Mouse (Mus musculus): Measurements from ENCODE around the gene Sumo2.
"Not testable (repeated sequence)": the region's sequence is repeated elsewhere in the genome, so short reads cannot be mapped to it uniquely, and the experiment has no call there.

The Sumo2 gene

GRCm38 (mm10) chr11:115536038-115536681, at the start of gene Sumo2:
Sumo2 (minus strand) TSS chr11:115536276.
- peak; percentile 98 for DNase-seq (ENCODE audit: low spot score in 2 of 2)

DNA sequence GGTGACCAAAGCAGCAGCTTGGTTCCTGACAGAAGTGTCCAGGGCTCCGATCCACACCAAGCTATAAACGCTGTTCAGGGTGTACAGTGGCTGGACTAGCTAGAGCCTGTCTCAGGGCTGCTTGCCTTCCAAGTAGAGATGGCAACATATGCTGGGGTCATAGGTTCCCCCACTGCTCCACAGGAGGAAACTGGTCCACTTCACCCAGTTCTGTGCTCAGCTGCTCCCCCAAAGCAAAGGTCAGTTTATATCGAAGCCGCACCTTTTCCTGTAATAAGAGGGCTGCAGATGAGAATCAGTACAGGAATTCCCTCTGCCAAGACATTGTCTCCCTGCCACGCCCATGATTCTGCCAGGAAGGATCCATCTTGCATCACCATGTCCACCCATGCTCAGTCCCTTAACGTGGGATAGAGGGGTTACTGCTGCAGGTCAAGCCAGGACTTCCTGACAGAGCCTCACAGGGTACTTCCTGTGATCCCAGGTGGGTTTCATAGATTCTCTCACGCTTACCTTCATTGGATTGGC, 49.6 kb upstream of the Sumo2 start:
- DNase-seq (ENCODE audit: low spot score in 2 of 2) = no peak

DNA sequence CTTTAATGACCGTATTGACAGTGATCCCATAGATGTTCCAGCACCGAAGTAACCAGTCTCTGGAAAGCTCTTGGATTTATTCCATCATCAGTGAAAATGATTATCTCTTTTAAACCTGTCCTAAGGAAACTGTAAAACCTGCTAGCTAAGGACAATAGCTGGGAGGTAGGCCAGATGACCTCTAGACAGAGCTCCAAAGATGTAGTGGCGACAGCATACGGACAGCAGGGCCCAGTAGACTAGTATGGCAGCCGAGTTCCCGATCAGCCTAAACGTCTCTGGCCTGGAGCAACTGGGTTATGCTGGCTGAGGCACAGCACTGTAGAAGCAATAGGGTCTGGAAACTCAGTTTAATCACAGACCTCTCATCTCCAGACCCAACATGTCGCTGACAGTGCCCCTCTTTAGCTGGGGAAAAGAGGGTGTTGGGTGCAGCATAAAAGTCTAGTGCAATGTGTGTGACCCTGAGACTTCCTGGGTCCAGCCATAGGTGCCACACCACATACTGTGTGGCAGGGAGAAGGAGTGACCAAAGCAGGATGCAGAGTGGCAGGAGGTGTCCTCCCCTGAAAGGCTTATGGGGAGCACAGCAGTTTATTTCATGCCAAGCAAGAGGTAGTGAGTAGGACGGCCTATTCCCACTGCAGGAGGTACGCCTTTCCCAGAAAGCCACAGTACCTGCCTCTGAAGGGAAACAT, 48.4 kb upstream of the Sumo2 start:
- DNase-seq (ENCODE audit: low spot score in 2 of 2) = no peak

DNA sequence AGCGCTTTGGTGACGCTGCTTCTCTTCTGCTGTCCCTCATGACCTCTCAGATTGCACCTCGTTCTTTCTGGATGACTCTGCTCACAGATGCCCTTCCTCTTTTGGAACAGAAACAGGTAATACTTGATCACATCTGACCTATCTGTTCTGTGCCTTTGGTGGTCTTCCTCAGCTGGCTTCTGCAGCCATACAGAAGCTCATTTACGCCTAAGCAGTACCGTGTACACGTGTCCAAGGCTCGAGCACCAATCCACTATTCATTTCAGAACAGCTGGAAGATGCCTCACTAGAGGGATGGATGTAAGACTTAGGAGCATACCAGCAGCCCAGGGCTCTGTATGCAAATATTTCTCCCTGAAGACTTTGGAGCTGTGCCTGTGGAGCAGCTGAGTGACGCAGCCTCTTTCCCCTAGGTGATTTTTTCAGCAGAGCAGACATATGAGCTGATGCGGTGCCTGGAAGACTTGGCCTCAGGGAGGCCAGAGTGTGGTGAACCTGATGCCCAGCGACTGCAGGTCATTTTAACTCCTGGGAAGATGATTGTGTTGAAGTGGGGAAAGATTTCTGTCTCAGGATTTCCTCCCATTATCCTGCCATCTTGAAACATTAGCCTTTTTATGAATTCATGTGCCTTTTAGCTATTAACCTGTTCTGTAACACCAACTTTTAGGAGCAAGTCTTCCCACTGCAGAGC, 47.0 kb upstream of the Sumo2 start:
- no peak for DNase-seq (ENCODE audit: low spot score in 2 of 2)

DNA sequence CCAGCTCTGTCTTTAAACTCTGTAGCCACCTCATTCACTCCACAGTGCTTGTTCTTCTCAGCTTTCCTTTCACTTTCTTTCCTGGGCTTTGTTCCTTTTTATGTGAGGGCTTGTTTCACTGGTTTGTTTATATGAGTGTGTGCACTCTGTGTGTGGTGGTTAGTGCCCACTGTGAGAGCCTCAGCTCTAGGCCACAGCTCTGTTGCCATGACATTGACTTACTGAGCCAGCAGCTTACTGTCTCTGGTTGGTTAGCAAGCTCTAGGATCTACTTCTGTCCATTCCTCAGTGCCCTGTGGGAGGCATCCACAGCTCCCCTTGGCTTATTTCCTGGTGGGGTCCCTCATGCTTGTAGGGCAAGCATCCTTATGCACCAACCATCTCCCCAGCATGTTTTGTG, 43.0 kb upstream of the Sumo2 start:
- DNase-seq (ENCODE audit: low spot score in 2 of 2) = no peak

- no peak for DNase-seq (ENCODE audit: low spot score in 2 of 2)
Observed at GRCm38 (mm10) chr11:115564961-115565360, 28.9 kb upstream of the Sumo2 start.

GRCm38 (mm10) chr11:115564064-115564809, 28.2 kb upstream of the Sumo2 start, which contains the start of gene Nup85:
Nup85 (plus strand) TSS chr11:115564434.
- peak; percentile 93 to 96 for DNase-seq (ENCODE audit: low spot score in 2 of 2)

GRCm38 (mm10) chr11:115563406-115563805, 27.3 kb upstream of the Sumo2 start:
- no peak for DNase-seq (ENCODE audit: low spot score in 2 of 2)

GRCm38 (mm10) chr11:115555717-115556116, 19.6 kb upstream of the Sumo2 start:
- no peak for DNase-seq (ENCODE audit: low spot score in 2 of 2)

DNA sequence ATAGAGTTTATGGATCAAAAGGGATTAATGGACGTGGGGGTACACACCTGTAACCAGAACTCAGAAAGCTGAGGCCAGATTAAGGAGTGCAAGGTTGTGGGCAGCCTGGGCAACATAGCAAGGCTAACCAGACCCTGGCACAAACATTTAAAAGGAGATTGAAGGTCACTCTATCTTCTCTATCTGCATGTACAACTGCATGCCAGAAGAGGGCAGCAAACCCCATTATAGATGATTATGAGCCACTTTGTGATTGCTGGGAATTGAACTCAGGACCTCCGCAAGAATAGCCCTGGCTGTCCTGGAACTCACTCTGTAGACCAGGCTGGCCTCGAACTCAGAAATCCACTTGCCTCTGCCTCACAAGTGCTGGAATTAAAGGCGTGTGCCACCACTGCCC, 16.7 kb upstream of the Sumo2 start:
- no peak for DNase-seq (ENCODE audit: low spot score in 2 of 2)

- no peak for DNase-seq (ENCODE audit: low spot score in 2 of 2)
Observed at GRCm38 (mm10) chr11:115543571-115543970, 7.5 kb upstream of the Sumo2 start.

- no peak for DNase-seq (ENCODE audit: low spot score in 2 of 2)
Observed at GRCm38 (mm10) chr11:115538045-115538444, 2.0 kb upstream of the Sumo2 start.

GRCm38 (mm10) chr11:115536856-115537568, 936 bp upstream of the Sumo2 start:
- DNase-seq (ENCODE audit: low spot score in 2 of 2) = no peak

- peak; percentile 41 to 45 for DNase-seq (ENCODE audit: low spot score in 2 of 2)
Observed at GRCm38 (mm10) chr11:115535401-115536037, 557 bp downstream of the Sumo2 start.

DNA sequence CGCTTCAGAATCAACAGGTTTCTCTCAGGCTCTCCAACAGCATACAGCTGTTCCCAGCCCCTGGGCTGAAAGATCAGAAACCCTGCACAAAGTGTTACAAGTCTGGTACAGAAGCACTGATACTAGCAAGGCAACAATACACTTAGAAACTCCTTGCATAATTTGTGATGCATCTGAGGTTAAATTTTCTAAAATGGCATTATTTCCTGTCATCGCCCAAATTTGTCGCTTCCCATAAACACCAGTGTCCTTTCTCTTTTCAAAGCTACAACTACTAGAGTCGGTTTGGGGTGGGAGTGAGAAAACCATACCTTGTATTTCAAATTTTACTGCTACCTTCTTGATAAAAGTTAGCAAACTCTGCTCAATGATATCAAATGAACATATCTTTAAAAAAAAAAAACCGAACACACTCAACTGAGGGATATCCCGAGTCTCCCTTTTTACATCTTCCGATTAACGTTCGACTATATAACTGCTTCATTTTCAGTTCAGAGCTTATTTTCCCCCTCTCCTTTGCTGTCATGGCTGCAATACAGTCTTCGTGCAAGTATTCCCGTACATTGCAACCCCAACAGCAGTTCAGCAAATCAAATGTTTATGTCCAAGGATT, 1.2 kb downstream of the Sumo2 start:
- DNase-seq (ENCODE audit: low spot score in 2 of 2) = no peak

DNA sequence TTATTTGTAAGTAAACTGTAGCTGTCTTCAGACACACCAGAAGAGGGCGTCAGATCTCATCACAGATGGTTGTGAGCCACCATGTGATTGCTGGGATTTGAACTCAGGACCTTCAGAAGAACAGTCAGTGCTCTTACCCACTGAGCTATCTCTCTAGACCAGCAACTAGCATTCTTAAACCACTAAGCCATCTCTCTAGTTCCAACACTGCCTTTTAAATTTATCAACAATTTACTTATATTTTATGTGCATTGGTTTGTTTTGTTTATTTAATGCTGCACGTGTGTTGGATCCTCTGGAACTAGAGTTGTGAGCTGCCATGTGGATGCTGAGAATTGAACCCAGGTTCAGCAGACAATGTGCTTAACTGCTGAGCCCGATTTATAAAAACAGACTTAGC, 9.6 kb downstream of the Sumo2 start:
- not testable (repeated sequence) for DNase-seq (ENCODE audit: low spot score in 2 of 2)

DNA sequence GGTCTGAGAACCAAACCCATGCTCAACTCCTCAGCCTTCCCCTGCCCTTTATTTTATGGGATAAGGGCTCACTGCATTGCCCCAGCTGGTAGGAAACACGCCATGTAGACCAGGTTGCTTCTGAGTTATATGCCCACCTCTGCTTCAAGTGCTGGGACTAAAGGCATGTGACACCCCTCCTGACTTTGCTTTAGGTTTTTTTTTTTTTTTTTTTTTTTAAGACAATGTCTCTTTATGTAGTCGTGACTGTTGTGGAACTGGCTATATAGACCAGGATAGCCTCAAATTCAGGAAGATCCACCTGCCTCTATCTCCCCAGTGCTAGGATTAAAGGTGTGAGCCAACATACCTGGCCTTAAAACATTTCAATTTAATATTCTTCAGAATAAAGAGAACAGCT, 13.4 kb downstream of the Sumo2 start:
- DNase-seq (ENCODE audit: low spot score in 2 of 2) = no peak

DNA sequence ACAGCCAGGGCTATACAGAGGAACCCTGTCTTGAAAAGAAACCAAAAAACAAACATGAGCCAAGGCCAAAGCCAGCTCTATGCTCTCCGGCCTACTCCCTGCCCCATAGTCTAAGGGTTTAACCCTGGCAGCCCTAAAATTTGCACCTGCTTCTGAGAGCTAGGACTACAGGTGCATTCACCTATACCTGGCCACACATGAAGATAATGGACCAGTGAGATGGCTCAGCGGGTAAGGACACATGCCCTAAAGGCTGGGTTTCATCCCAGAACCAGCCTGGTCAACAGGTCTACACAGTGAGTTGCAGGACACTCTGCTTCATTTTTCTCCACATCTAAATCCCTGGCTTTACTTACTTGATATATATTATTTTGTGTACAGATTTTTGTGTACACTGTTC, 13.8 kb downstream of the Sumo2 start:
- DNase-seq (ENCODE audit: low spot score in 2 of 2) = no peak

DNA sequence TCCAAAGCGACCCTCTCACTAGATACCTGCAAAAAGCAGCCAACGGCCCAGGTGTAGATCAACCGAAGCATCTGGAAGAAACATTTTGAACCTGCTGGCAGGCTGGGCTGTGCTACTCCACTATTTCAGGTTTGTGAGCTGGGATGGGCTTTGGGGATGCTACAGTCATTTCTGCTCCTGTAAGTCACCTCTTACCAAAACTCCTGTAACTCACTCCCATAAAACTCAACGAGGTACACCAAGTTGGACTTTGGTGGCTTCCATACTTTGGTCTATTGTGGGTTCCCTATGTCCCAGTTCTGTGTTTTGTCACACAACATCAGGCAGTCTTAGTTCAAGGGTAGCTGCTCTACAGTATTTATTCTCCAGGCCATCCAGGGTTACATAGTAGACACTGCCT, 15.0 kb downstream of the Sumo2 start:
- DNase-seq (ENCODE audit: low spot score in 2 of 2) = no peak

DNA sequence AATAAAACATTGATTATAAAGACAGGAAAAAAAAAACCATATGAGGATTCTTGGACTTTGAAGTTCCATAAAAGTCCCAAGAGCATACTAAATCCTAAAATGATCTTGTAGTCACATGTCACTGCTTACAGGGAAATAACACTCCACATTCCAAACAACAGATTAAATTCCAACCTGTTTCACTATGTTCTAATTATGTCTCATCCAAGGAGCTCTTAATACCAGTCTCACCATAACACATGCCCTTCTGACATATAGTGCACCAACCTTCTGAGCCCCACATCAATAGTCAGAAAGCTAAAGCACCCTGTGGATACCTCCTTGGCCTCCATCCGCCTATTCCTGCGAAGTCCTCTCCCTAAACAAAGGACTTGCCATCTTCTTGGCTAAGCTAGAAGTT, 15.9 kb downstream of the Sumo2 start:
- DNase-seq (ENCODE audit: low spot score in 2 of 2) = no peak

All from urinary bladder, postnatal 36 days (tissue).